Mouse (Mus musculus): ENCODE measurements around the gene Arhgef5.
"Not testable (repeated sequence)": the region's sequence is repeated elsewhere in the genome, so short reads cannot be mapped to it uniquely, and the experiment has no call there.

Gene Arhgef5

GRCm38 (mm10) chr6:43265363-43266041 is at the start of gene Arhgef5:
Gene Arhgef5 (plus strand): TSS chr6:43265582.
- peak; percentile 39 for DNase-seq (ENCODE audit: low read depth, low spot score)

GRCm38 (mm10) chr6:43231255-43231654 is 34.1 kb upstream of the Arhgef5 start, which contains the start of gene Olfr47:
Gene Olfr47 (plus strand): TSS chr6:43231529.
- DNase-seq (ENCODE audit: low read depth, low spot score), result not testable (repeated sequence)

GRCm38 (mm10) chr6:43242061-43242460 is 23.3 kb upstream of the Arhgef5 start:
- DNase-seq (ENCODE audit: low read depth, low spot score), result peak; percentile 53

DNA sequence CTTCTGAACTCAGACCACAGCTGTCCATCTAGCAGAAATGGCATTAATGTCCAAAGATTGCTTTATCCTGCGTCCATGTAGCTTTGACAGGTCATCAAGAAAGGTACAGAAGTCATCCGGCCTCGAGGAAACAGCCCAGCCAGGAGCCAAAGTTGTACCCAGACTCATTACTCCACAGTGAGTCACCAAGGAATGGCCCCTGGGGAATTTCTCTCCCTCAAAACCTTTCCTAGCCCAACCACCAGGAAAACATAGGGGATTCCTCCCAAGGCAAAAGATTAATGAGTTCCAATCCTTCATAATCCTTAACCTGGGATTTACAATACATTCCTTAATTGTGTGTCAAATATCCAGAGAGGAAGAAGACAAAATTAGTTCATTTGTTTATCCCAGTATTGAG is 18.0 kb upstream of the Arhgef5 start:
- DNase-seq (ENCODE audit: low read depth, low spot score), result peak; percentile 97

DNA sequence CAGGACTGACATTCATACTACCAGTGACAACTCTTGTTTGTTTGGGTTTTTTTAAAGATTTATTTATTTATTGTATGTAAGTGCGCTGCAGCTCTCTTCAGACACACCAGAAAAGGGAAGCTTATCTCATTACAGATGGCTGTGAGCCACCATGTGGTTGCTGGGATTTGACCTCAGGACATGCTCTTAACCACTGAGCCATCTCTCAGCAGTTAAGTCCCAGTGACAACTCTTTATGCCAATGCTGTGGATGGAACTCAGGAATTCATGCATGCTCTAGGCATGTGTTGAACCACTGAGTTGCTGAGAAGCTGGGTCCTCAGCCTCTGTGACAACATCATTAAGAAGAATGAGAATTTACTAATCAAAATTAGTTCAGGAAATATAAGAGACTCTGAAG is 12.4 kb upstream of the Arhgef5 start:
- no peak for DNase-seq (ENCODE audit: low read depth, low spot score)

DNA sequence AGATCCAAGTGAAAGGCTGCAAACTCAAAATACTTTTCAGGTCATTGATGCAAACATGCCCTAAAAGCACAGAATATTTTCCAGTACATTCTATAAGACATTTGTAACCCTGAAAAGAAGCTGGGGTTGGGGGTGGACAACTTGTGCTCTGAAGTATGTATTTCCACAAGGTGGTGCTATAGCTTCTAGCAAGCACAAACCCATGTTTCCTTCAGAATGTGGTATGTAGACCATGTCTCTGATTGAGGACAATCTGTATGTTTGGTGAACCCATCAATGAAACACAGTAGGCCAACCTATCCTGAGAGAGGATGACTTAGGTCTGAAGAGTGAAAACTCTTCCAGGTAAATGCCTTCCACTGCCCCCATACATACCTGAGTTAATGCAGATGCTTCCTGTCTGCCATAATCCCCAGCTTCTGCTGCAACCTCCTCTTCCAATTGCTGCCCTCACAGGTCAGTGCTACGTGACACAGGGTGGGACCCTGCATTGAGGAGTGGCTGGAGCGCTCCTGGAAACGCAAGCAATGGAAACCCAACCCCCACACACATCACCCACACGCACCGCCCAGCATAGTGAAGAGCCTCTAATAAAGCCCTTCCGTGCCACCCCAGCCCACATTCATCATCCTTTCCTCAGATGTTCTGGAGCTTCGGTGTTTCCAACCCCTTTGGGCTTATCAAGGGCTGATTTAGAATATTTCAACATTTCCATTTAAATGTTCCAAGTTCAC is 11.0 kb upstream of the Arhgef5 start:
- peak; percentile 69 for DNase-seq (ENCODE audit: low read depth, low spot score)

- no peak for DNase-seq (ENCODE audit: low read depth, low spot score)
Measured at GRCm38 (mm10) chr6:43260756-43261155, 4.6 kb upstream of the Arhgef5 start.

- peak; percentile 38 for DNase-seq (ENCODE audit: low read depth, low spot score)
Measured at GRCm38 (mm10) chr6:43266356-43266755, 974 bp downstream of the Arhgef5 start.

DNA sequence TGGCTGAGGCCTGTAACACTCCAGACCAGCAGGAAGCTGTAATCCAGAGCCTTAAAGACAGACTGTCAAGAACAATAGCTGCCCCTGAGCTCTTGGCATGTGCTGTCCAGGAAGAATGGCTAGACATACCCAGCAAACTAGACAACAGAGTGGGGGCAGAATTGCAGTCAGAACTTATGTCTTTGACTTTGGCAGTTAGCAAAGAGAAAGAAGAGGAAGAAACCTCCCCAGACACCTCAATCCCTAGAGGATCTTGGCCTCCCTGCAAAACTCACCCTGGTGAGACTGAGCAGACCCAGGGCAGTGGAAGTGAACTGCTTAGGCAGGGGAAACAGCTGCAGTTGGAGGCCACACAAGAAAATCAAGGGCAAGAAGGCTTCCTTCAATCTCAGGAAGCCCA is 7.2 kb downstream of the Arhgef5 start:
- no peak for DNase-seq (ENCODE audit: low read depth, low spot score)

GRCm38 (mm10) chr6:43274123-43274522 is 8.7 kb downstream of the Arhgef5 start:
- no peak for DNase-seq (ENCODE audit: low read depth, low spot score)

DNA sequence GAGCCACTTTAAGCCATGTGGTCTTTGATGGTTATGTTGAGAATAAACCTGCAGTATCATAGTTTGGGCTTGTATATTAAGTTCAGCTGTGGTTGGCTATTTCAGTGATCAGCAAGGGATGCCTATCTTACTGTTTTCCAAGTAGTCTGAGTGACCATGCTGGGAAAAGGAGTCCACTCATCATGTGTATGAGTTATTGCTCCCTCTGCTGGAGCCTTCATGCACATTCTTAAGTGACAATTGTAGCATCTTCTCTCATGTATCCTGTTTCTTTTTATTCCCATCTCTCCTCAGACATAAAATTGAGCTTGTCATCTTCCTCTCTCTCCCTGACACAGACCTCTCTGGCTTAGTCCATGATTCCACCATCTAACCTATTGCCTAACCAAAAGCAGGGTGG is 12.9 kb downstream of the Arhgef5 start:
- DNase-seq (ENCODE audit: low read depth, low spot score), result peak; percentile 78

DNA sequence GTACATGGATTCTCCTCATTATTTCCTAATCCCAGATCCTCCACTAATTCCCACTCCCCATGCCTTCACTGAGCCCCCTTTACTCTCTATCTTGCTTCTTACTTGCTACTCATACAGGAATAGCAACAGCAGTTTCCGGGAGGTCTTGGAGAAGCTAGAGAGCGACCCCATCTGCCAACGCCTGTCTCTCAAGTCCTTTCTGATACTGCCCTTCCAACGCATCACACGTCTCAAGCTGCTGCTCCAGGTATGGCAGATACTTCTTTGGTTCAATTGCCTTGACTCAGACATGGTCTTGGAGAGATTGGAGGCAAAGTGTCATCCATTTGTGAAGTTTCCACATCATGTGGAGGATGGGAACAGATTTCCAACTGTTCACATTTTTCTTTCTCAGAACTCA is 15.1 kb downstream of the Arhgef5 start:
- DNase-seq (ENCODE audit: low read depth, low spot score), result no peak

DNA sequence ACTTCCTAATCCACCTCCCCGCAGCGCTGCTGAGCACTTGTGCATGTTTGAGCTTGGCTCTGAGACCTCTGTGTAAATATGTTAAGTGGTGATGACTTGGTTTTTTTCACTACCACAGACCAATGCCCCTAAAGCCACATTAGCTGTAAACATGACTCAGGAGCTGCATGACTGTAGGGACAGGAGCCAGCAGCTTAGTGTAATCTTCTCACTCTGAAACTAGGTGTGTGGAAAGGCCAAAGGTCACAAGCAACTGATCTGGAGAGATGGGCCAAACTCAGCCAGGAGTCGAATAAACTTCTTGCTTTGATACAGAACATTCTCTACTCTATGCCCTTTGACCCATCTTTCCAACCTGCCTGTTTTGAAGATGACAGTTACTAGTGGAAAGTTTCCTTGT is 26.7 kb downstream of the Arhgef5 start:
- DNase-seq (ENCODE audit: low read depth, low spot score), result peak; percentile 83

DNA sequence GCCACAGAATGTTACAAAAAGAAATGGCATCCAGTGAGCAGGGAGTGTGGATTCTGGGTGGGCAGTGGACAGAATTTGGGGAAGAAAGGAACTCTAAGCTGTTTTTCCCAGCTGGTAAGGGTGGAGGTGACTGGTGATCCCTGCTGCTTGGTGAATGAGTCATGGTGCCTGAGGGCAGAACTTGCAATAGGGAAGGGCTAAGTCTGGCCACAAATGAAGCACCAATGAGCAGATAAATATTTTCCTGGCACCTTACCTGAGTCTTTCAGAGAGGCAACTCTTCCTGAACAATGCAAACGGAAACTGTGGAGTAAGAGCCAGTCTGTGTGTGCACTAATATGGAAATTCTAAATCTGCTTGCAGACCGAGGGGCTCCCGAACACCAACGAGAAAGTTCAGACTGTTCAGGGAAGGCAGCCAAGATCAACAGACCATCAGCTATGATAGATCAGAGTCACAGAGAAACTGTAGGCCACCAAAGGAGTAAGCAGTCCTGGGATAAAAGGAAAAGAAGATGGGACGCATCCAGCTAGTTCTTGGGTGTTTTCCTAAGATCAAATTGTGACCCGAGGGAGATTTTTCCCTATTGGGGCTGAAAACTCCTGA is 27.2 kb downstream of the Arhgef5 start:
- DNase-seq (ENCODE audit: low read depth, low spot score), result peak; percentile 99

- DNase-seq (ENCODE audit: low read depth, low spot score), result no peak
Measured at GRCm38 (mm10) chr6:43293175-43293574, 27.8 kb downstream of the Arhgef5 start.

GRCm38 (mm10) chr6:43295908-43296307 is 30.5 kb downstream of the Arhgef5 start:
- DNase-seq (ENCODE audit: low read depth, low spot score), result no peak

DNA sequence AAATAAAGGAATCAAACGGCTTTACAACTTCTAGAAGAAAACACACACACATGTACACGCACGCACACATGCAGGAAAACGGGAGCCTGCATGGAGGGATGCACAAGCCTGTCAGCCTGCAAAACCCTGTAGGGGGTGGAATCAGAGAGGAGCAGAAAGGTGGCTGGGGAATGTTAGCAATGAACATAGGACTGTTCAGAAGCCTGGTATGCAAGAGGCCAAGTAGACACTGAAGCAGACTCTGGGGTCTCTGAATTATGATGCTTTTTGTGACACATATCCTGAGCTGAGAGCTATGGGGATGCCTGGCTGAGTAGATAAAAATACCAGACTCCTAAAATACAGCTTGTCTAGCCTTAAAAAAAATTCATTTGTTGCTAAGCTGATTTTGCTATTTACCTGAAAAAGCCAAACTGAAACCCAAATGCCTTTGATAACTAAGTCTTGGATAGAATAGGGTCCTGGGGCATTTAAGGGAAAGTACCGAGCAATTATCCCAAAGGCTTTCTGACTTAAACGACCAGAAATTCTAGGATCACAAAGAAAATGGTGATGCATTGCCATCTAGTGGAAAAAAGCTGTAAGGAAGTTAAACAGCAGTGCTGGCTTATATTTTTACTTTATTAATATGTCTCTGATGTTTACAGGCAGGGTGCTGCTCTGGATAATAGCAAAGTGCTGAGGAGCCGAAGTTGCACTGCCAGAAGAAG is 31.6 kb downstream of the Arhgef5 start:
- peak; percentile 83 for DNase-seq (ENCODE audit: low read depth, low spot score)

DNA sequence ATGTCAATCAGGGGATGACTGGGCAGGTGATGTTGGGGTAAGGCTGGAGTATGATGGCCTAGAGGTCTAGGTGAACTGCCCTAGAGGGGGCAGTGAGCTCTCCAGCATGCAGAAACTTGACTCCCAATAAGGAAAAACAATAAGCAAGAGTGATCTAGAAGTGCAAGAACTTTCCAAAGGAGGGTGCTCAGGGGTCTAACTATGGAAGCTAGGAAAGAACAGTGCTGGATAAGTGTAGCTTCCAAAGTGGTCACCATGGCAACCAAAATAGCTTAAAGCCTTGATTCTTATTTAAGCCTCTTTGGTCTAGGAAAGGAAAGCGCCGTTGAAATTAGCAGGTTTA is 32.1 kb downstream of the Arhgef5 start:
- no peak for DNase-seq (ENCODE audit: low read depth, low spot score)

- DNase-seq (ENCODE audit: low read depth, low spot score), result no peak
Measured at GRCm38 (mm10) chr6:43309454-43309853, 44.1 kb downstream of the Arhgef5 start, which contains the start of gene Nobox. Gene Nobox (minus strand): TSS chr6:43309554.

DNA sequence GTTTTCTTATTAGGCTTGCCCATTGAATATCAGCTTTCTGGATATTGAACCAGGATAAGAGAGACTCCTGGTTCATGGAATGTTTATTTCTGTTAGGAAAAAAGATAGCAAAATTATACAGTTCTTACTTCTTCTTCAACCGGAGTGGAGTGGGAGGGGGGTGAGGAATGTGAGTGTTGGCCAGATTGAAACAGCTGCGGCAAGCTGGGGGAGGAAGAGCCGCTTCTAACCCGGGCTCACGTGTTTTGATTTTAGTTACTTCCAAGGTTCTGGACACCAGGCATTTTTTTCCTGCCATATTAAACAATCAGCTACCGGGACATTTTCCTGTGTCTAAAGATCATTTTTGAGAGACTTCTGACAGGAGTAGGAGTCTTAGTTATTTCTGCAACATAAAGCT is 44.7 kb downstream of the Arhgef5 start:
- DNase-seq (ENCODE audit: low read depth, low spot score), result no peak

DNA sequence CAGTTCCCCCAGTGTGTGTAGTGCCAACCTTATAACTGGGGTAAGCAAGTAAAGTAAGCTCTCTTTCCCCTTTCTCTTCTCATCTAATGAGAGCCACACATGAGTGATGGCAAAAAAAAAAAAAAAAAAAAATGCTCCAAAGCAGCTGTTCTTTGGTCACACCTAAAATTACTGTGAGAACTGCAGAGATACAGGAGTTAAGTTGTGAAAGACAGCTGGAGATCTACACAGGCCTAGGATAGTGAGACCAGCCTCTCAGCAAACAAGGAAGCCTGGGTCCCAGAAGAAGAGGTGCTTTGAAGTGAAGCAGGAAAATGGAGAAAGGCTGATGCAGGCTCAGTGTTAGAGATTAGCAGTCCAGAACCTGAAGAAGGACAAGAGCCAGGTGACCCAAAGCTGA is 47.2 kb downstream of the Arhgef5 start:
- no peak for DNase-seq (ENCODE audit: low read depth, low spot score)

Measured in 3T3-L1 (cell line).